Mouse (Mus musculus) brain, embryonic 14.5 days (tissue): ENCODE data around the gene Gak. TPM values are rescaled to one million over a fixed set of nuclear protein-coding genes. Genes with fewer than 3 reads are reported as not detected.
A peak's percentile ranks its signal among the peaks of the same experiment; 100 is the strongest.

Experiments used
- DNase-seq: peaks from one replicate; pipeline ENCODE4 v3.0.0-alpha.2; 2011; ENCODE audit warnings: low read depth
- CTCF ChIP-seq: fragments of 200-500 bp; IDR thresholded peaks from 2 replicates; pipeline ENCODE4 v1.5.1; 2012; ENCODE audit warnings: inconsistent platforms, mild to moderate bottlenecking, moderate library complexity, borderline replicate concordance; ENCODE audit not compliant: insufficient read depth, insufficient read length; ENCODE audit errors: extremely low read depth
- POLR2A ChIP-seq: fragments of 200-500 bp; IDR thresholded peaks from 2 replicates; pipeline ENCODE4 v1.6.1; 2012; ENCODE audit warnings: mild to moderate bottlenecking, inconsistent platforms, borderline replicate concordance; ENCODE audit not compliant: poor library complexity, insufficient read depth, insufficient read length, severe bottlenecking; ENCODE audit errors: extremely low read depth
- polyA plus RNA-seq: library from polyadenylated mRNA; depleted of rRNA; stranded (reverse); fragments of >200 nt; gene quantifications from 2 replicates; pipeline ENCODE4 v1.2.3, GENCODE M21; 2012

Gene Gak
- polyA plus RNA-seq, 1 experiment = 68.3 TPM

- no peak for DNase-seq
- no peak for TF ChIP-seq POLR2A
- no peak for TF ChIP-seq CTCF
Measured at GRCm38 (mm10) chr5:108668387-108668932, 38.9 kb upstream of the Gak start.

GRCm38 (mm10) chr5:108667370-108667769, 37.8 kb upstream of the Gak start:
- no peak for DNase-seq
- no peak for TF ChIP-seq CTCF
- no peak for TF ChIP-seq POLR2A

GRCm38 (mm10) chr5:108665066-108665465, 35.5 kb upstream of the Gak start:
- no peak for DNase-seq
- TF ChIP-seq POLR2A (no peak), CTCF (no peak)

GRCm38 (mm10) chr5:108662772-108663171, 33.2 kb upstream of the Gak start:
- DNase-seq = no peak
- TF ChIP-seq POLR2A = no peak
- no peak for TF ChIP-seq CTCF

GRCm38 (mm10) chr5:108660632-108661268, 31.2 kb upstream of the Gak start:
- DNase-seq = peak; percentile 93
- TF ChIP-seq CTCF (no peak), POLR2A (peak; percentile 79; the same call in 1 of the 2 replicates)

GRCm38 (mm10) chr5:108659698-108660631, 30.4 kb upstream of the Gak start, which contains the start of gene Idua:
Gene Idua (plus strand): TSS chr5:108660331.
- TF ChIP-seq POLR2A = no peak
- no peak for TF ChIP-seq CTCF
- no peak for DNase-seq

GRCm38 (mm10) chr5:108658611-108659010, 29.1 kb upstream of the Gak start:
- TF ChIP-seq CTCF = no peak
- no peak for TF ChIP-seq POLR2A
- no peak for DNase-seq

GRCm38 (mm10) chr5:108657406-108657805, 27.9 kb upstream of the Gak start:
- no peak for TF ChIP-seq CTCF
- no peak for TF ChIP-seq POLR2A
- no peak for DNase-seq

- no peak for DNase-seq
- no peak for TF ChIP-seq POLR2A
- TF ChIP-seq CTCF = no peak
Measured at GRCm38 (mm10) chr5:108655891-108656650, 26.5 kb upstream of the Gak start.

GRCm38 (mm10) chr5:108655381-108655780, 25.8 kb upstream of the Gak start:
- TF ChIP-seq CTCF (no peak), POLR2A (no peak)
- DNase-seq = no peak
